Mouse (Mus musculus) embryonic fibroblast, embryonic 13.5 days (primary cell): ENCODE results near the gene Hoxc10.

Experiments
- CTCF ChIP-seq: IDR thresholded peaks from 2 replicates; pipeline ENCODE4 v1.5.1; 2011; ENCODE audit warnings: mild to moderate bottlenecking, control low read depth, low read length, moderate library complexity, borderline replicate concordance; ENCODE audit not compliant: insufficient read depth
- POLR2A ChIP-seq: IDR thresholded peaks from 2 replicates; pipeline ENCODE4 v1.6.1; 2011; ENCODE audit warnings: low read depth, mild to moderate bottlenecking, control low read depth, low read length, moderate library complexity

DNA sequence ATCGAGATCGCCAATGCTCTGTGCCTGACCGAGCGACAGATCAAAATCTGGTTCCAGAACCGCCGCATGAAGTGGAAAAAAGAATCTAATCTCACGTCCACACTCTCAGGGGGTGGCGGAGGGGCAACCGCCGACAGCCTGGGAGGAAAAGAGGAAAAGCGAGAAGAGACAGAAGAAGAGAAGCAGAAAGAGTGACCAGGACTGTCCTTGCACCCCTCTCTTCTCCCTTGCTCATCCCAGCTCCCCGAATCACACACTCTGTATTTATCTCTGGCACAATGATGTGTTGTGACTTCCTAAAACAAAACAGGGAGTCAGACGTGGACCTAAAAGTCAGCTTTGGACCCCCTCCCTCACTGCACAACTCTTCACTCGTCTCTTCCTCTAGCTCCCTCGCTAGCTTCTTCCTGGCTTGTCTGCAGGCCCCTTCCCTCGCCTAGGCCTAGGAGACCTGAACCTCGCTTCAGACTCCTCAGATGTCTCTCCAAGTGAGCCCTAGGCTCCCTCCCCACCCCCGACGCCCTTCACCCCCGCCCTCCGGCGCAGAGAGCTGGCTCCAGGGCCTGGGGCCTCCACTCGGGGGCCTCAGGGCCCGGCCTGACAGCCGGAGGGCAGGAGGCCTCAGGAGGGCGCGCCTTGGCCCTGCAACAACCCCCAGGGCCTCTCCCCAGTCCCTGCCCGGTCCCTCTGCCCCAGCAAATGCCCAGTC is 44.4 kb downstream of the Hoxc10 start:
- no peak for TF ChIP-seq POLR2A
- no peak for TF ChIP-seq CTCF
